Mouse (Mus musculus): Measurements from ENCODE around the gene Xk. TPM values are rescaled to one million over a fixed set of nuclear protein-coding genes. Genes with fewer than 3 reads are reported as not detected.
"Not testable (repeated sequence)": the region's sequence is repeated elsewhere in the genome, so short reads cannot be mapped to it uniquely, and the experiment has no call there.

Xk gene
- total RNA-seq (2021): 10 to 100 TPM; 13.2 to 15.7 TPM

GRCm38 (mm10) chrX:9272460-9273361 is at the start of gene Xk:
Xk (plus strand) TSS chrX:9272756.
- intact Hi-C loops (cut with DNase I): no loop called here
- peak; percentile 38 to 50 for DNase-seq (ENCODE audit: low spot score in 2 of 2)

DNA sequence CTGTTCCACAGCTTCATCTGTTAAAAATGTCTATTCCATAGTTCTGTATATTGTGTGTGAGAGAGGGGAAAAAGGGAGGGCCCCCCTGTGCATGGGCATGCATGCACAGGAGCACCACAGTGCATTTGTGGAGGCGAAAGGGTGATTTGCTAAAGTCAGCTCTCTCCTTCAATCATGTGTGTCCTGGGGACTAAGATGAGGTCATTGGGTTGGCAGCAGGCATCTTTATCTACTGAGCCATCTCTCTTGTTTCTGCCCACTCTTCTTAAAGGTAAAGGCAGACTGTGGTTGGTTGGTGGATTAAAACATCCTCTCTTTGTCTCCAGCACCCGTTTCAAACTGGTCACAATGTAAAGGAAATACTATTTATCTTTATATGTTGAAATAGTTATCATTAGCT is 45.5 kb upstream of the Xk start:
- intact Hi-C loops (cut with DNase I): no loop called here
- DNase-seq (ENCODE audit: low spot score in 2 of 2): no peak

- intact Hi-C loops (cut with DNase I): no loop called here
Observed at GRCm38 (mm10) chrX:9240737-9241591, 31.6 kb upstream of the Xk start.

DNA sequence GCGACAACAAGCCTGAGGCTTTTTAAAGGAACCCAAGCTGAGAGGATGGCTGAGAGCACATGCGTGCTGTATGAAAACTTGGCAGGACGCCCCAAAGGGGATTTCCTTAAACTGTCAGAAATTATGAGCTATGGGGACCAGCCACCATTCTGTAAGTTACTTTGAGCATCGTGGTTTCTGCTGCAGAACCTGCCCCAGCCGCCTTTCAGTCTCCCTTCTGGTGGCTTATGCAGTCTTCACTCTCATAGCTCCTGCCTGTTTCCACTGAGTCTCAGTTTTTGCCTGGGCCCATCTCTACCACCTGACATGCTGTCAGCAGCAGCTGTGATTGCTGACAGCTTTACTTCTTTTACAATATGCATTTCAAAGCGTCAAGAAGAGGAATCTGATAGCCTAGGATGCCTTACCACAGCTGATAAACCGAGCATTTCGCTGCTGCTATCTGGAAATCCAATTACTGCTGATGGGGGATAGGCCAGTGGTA is 29.1 kb upstream of the Xk start:
- no peak for DNase-seq (ENCODE audit: low spot score in 2 of 2)
- intact Hi-C loops (cut with DNase I): no loop called here

More at GRCm38 (mm10) chrX:9240737-9241591, 31.6 kb upstream of the Xk start:
- DNase-seq (ENCODE audit: low spot score in 2 of 2): no peak

DNA sequence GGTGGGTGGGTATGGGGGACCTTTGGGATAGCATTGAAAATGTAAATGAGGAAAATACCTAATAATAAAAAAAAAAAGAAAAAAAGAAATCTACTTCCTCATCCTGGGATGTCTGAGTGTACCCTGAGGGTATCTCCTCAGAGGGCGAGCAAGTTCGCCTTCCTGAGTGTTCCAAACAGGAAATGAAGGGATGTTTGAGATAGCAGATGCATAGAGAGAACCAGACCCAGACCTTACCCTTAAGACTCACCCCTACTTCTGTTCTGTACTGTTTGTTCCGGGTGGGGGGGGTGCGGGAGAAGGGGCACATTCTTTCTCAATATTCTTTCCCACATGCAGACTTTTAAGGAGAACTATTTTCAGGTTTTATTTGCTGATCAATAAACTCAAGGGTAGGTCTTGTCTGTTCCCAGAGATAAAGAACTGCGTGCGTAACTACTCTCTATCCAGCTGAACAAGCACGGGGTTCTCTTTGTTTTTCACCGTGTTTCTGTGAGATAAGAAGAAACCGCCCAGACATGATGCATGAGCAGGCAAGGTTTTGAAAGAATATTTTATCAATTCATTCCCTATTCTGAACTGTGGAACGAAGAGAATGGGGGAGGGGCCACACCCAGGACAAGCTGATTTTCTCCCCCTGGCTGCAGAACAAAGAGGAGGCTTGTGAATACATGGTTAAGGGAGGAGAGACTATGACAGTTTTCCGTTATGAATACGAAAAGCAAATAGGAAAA is 27.8 kb upstream of the Xk start:
- DNase-seq (ENCODE audit: low spot score in 2 of 2): no peak
- intact Hi-C loops (cut with DNase I): no loop called here

- intact Hi-C loops (cut with DNase I): no loop called here
- no peak for DNase-seq (ENCODE audit: low spot score in 2 of 2)
Observed at GRCm38 (mm10) chrX:9248911-9249310, 23.6 kb upstream of the Xk start.

DNA sequence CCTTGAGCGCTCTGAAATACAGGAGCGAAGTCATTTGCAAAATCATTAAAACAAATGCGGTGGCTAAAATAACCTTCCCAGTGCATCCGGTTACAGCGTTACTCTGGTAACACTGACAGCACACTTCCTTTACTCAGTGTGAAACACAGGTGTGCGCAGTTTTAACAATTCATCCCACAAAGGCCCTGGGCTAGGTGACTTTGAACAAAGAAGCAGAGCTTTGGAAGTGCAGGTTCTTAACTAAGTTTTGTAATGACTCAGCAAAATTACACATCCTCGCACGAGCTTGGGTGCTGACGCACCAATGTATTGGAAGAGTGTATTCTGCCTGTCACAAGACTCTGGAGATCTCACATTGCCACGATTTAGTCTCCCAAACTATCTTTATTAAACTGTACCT is 18.6 kb upstream of the Xk start:
- intact Hi-C loops (cut with DNase I): no loop called here
- no peak for DNase-seq (ENCODE audit: low spot score in 2 of 2)

DNA sequence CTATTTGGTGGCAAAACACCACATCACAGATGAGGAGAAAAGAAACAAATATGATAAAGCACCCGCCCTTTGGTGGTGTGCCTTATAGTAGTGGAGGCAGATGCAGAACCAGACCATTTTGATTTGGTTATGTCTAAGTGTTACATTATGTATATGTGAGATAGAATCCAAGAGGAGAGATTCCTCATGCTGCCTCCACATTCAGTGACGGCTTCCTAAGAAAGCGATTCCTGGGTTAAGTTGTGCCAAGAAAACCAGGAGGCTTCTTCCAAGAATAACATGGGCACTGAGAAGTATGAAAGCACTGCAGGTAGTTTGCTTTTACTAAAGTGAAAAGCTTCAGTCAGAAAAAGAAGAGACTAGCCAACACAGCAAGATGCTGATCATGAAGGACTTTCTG is 17.7 kb upstream of the Xk start:
- no peak for DNase-seq (ENCODE audit: low spot score in 2 of 2)
- intact Hi-C loops (cut with DNase I): no loop called here

DNA sequence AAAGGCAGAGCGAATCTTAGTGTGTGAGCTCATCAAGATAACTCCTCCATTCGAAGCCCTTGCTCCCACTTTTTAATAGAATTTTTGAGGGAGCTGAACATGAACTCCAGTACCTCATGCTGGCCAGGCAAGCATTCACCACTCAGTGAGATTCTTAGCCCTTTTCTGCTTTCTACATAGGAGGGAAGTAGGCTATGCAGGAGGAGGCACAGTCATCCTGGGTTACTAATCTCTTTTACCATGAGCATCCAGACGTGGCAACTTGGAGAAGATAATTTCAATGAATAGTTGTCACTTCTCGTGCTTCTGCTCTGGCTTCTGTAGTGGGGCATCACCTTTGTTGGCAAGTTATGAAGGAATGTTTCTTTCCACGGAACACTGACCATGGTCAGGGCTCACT is 15.8 kb upstream of the Xk start, which contains the start of gene Gm14862:
Gene Gm14862, minus strand, starts transcription at position 134 of the 400 bp plus-strand sequence.
- intact Hi-C loops (cut with DNase I): no loop called here
- DNase-seq (ENCODE audit: low spot score in 2 of 2): no peak

- no peak for DNase-seq (ENCODE audit: low spot score in 2 of 2)
- intact Hi-C loops (cut with DNase I): no loop called here
Observed at GRCm38 (mm10) chrX:9257831-9258230, 14.7 kb upstream of the Xk start.

DNA sequence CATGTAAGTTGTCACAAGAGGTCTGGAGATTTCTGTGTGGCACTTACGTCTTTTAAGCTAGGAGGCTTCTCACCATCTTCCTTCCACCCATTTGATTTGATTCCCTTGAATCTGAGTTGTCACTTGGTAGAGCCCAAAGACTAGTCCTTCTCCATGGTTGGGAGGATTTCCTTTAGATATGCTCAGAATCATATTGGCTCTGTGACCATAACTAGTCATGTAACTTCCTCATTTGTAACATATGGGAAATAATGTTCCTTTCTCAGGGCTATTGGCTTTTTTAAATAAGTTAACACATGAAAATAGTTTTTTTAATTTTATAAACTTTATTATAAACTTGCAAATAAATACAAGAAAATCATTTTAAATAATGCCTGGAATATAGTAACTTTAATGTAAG is 13.3 kb upstream of the Xk start:
- no peak for DNase-seq (ENCODE audit: low spot score in 2 of 2)
- intact Hi-C loops (cut with DNase I): no loop called here

- no peak for DNase-seq (ENCODE audit: low spot score in 2 of 2)
- intact Hi-C loops (cut with DNase I): no loop called here
Observed at GRCm38 (mm10) chrX:9271112-9271511, 1.4 kb upstream of the Xk start.

- intact Hi-C loops (cut with DNase I): no loop called here
- no peak for DNase-seq (ENCODE audit: low spot score in 2 of 2)
Observed at GRCm38 (mm10) chrX:9271947-9272459, 553 bp upstream of the Xk start.

DNA sequence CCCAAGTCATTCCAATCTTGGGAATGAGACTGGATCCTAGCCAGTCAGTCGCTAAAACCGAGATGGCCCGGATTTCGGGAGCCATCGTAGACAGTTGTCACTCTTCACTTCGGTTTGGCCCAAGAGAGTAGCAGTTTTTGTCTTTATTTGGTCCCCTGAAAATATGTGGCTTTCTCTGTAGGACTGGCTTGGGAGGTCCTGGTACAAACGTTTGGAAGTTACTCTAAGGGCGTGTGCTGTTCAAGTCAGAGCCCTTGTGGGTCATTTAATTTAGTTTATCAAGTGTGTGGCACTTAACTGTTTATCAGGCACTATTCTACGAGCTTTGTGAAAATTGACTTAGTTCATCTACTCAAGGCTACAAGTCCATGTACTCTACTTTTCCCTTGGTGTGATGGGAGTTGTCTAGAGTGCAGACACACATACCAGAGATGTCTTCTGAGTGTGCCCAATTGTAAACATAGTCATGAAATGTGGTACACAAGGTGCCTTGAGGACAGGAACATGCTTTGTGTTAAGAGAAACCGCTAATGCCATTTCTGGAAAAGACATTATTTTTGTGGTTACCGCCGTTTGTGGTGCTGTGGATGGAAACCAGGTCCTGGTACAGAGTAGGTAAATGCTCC is 934 bp downstream of the Xk start:
- DNase-seq (ENCODE audit: low spot score in 2 of 2): no peak
- intact Hi-C loops (cut with DNase I): no loop called here

DNA sequence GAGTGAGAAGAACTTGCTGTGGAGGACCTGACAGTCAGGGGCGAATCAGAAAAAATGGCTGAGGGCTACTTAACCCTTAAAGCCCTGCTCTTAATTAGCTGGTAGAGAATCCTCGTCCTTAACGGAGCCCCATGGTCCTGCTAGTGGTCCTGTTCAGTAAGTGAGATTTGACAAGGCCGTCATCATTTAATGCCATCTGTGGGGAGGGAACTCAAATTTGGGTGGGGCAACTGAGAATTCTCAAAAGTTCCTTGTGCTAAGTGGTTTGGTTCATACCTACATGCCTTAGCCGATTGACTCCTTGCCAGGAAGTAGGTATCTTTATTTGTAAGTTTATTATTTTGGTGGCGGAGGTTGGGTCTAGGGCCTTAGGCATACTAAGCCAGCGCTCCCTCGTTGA is 1.8 kb downstream of the Xk start:
- no peak for DNase-seq (ENCODE audit: low spot score in 2 of 2)
- intact Hi-C loops (cut with DNase I): no loop called here

GRCm38 (mm10) chrX:9283464-9283863 is 10.9 kb downstream of the Xk start, which contains the start of gene H2al1m:
H2al1m (plus strand) TSS chrX:9283764.
- DNase-seq (ENCODE audit: low spot score in 2 of 2); intact Hi-C loops (cut with DNase I): not testable (repeated sequence)

- intact Hi-C loops (cut with DNase I); DNase-seq (ENCODE audit: low spot score in 2 of 2): not testable (repeated sequence)
Observed at GRCm38 (mm10) chrX:9293140-9293829, 20.7 kb downstream of the Xk start.

GRCm38 (mm10) chrX:9298413-9298864 is 25.9 kb downstream of the Xk start:
- intact Hi-C loops (cut with DNase I): no loop called here
- no peak for DNase-seq (ENCODE audit: low spot score in 2 of 2)

Measured in left cerebral cortex, postnatal 36 days (tissue).